Mouse (Mus musculus) kidney, postnatal 4 days (tissue): Measurements from ENCODE around the gene Ulk3.

Source experiments
- DNase-seq, 2 experiments: peaks; one replicate each; pipeline ENCODE4 v3.0.0; 2021; ENCODE audit warnings: mixed read lengths in 2 of 2

Ulk3 gene

DNA sequence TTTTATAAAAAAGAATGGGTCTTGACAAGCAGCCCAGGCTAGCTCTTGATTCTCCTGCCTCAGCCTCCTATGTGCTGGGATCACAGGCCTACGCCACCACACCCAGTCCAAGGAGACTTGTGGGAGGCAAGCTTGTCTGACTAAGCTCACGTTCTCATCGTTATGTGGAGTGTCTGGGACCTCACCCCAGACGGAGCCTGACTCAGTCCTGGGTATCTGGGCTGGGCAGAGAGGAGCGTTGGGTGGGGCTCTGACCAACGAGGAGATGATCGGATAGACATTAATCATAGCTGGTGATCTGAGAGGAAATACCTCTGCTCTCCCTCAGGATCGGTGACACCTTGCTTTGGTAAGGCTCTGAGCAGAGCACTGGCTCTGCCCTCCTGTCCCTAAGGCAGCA, 29.6 kb downstream of the Ulk3 start:
- no peak for DNase-seq

GRCm38 (mm10) chr9:57620674-57621073, 31.4 kb downstream of the Ulk3 start, which contains the start of gene Lman1l:
Gene Lman1l, minus strand, starts transcription at chr9:57620774.
- no peak for DNase-seq

GRCm38 (mm10) chr9:57624295-57624694, 35.0 kb downstream of the Ulk3 start:
- DNase-seq = no peak

DNA sequence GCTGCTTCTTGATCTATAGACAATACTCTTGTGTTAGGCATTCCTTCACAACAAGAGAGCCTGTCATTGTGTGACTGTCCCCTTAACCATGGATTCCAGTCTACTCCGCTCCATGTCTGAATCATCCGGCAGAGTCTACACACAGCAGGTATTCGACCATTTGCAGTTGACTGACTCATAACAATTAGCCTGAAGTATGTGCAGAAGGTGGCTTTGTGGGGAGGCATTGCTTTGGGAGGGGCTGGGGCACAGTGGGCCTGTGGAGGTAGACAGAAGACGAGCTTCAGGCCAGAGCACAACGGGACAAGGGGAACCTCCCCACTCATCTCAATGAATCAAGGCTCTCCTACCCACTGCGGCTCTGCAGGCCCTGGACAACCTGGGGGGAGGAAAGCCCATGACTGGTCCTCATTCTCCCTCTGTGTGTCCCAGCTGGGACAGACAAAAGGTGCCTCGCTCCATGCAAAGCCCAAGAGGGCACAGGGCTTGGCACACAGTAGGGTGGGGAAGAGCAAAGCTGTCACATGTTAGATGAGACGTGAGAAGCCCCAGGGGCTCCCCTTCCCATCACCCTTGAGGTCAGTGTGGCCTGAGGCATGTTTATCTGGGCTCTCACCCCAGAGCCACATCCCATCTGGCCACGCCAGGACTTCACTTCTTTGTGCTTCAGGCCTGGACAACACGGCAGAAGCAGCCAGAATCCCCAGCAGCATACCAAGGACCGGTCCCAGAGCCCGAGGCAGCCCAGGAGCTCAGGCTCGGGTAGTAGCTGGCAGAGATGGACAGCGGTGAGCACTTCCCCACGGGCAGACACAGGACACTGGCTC, 36.6 kb downstream of the Ulk3 start:
- no peak for DNase-seq

DNA sequence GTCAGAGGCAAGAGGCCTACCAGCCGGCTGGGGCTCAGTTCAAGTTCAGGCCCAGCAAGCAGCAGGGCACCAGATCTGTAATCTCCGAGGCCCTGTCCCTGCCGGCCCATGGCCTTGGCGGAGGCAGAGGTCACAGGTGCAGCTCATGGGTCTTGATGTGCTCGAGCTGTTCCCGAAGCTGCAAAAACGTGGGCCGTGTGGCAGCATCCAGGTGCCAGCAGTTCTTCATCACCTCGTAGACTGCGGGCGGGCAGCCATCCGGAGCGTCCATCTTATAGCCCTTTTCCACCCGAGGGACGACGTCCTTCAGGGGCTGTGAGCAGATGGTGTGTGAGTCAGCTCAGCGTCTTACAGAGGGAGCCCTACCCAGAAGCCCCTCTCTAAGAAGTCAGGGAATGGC, 37.9 kb downstream of the Ulk3 start:
- no peak for DNase-seq

- DNase-seq = no peak
Measured at GRCm38 (mm10) chr9:57627892-57628291, 38.6 kb downstream of the Ulk3 start.

DNA sequence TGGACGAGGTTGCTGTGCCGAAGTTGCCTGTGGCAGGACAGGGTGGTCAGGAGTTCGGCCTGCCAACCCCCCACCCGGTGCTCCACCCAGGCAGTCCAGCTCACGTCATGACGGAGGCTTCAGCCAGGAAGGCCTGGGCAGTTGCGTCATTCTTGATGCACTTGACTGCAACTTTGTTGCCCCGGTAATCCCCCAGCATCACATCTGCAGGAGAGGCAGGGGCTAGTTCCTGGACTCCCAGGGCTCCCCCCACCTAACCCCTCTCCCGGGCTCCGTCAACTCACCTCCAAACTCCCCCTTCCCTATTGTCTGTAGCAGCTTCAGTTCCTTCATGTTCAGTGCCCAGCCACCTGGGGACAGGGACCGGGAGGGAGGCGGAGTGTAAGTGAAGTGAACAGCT, 39.5 kb downstream of the Ulk3 start:
- no peak for DNase-seq

DNA sequence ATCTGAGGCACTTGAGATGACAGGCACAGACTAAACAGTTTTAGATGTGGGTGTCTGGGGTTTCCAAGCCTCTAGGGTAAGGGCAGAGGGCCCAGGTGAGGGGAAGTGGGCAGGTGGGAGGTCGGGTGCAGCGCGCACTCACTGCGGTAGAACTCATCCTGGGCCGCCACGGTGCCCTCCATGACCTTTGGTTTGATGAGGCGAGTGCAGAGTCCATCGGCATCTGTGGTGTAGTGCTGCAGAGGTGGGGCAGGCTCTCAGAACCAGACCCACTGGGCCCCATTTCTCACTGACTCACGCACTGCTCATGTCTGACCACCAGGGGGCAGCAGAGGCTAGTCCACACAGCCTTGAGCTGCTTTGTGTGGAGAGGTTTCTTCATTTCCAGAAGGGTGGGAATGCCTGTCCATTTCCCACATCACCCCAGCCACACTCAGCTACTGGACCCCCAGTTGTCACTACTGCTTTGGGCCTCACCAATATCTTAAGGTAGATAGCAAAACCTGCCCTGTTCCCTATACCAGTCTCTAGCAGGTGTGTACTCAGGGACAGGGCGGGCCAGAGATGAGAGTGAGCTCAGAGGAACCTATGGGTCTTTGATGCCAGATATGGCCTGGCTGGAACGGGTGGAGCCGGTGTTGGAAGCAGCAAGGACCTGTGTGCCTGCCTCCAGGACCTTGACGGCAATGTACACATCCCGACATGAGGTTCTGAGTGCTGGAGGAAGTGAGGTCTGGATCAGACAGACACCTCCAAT, 40.0 kb downstream of the Ulk3 start:
- peak; percentile 88 to 89 for DNase-seq

GRCm38 (mm10) chr9:57633481-57634024, 44.3 kb downstream of the Ulk3 start:
- peak in 1 of 2 experiments; percentile 41 for DNase-seq

DNA sequence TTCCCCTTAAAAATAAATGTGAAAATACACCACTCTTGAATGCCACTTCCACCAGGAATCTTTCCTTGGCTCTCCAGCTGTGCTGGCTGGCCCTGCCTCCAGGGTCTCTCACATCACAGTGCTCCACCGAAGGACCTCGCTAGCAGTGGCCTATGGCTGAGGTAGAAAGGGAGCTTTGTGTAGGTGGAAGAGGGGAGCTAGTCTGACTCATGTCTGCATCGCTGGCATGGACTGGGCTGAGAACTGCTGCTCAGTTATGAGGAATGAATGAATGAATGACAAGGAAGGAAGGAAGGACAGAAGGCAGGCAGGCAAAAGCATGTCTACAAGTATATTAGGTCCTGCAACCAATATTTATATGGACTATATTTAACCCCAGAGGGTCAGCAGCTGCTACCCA, 48.0 kb downstream of the Ulk3 start:
- DNase-seq = no peak

GRCm38 (mm10) chr9:57637741-57638322, 48.6 kb downstream of the Ulk3 start:
- peak; percentile 81 to 88 for DNase-seq

GRCm38 (mm10) chr9:57638651-57639459, 49.6 kb downstream of the Ulk3 start:
- DNase-seq = peak; percentile 66 to 75

GRCm38 (mm10) chr9:57639661-57640328, 50.5 kb downstream of the Ulk3 start:
- no peak for DNase-seq

- peak; percentile 71 to 79 for DNase-seq
Measured at GRCm38 (mm10) chr9:57640384-57640783, 51.1 kb downstream of the Ulk3 start.

DNA sequence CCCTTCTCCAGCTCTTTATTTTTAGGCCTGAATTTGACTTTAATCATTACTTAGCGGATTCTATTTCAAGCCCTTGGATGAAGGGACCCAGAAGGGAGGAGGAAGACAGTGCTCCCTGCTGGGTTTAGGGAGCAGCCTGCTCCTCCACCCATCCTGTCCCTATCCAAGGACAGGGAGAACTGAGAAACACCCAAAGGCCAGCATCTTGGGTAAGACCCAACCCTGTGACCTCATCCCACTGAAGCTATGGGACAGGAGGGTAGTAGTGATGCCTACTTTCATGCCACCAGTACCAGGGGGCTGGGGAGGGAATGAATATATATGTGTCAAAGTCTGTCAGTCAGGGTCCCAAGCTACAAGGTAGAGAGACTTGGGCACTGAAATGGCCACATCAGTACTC, 51.8 kb downstream of the Ulk3 start:
- DNase-seq = no peak

GRCm38 (mm10) chr9:57641775-57642550, 52.7 kb downstream of the Ulk3 start:
- no peak for DNase-seq

DNA sequence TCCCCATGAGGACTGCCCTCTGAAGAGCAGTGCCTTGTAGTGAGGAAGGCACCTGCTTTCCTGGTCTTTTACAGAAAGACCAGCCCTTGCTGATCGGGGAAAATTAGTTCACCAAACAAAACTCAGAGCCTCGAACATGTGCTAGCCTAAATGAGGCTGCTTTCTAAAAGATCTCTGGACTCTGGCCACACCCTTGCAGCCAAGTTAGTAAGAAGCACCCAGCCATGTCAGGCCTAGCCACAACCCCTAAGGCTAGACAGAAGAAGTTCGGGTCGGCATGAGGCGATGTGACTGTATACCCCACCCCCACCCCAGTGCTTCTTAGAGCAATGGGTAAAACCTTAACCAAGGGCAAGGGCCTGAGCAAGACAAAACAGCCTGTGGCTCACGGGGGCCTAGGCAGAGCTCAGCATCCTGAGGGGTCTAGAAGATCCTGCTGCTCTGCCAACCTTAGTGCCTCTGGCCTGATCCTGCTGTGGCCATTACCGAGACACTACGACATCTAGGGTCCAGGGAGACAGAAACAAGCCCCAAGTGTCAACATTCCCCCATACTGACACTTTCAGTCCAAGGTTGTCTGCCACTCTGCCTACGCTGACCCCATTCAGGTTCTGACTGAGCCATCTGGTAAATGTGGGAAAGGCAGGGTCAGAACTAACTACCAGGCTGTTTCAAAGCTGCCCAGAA, 54.1 kb downstream of the Ulk3 start:
- peak in 1 of 2 experiments; percentile 39 for DNase-seq

- peak in 1 of 2 experiments; percentile 38 for DNase-seq
Measured at GRCm38 (mm10) chr9:57643856-57644180, 54.6 kb downstream of the Ulk3 start.

GRCm38 (mm10) chr9:57644442-57644943, 55.2 kb downstream of the Ulk3 start:
- no peak for DNase-seq
